7 mouse cellular contexts compared by ENCODE assay signal in the genomic region with DNA sequence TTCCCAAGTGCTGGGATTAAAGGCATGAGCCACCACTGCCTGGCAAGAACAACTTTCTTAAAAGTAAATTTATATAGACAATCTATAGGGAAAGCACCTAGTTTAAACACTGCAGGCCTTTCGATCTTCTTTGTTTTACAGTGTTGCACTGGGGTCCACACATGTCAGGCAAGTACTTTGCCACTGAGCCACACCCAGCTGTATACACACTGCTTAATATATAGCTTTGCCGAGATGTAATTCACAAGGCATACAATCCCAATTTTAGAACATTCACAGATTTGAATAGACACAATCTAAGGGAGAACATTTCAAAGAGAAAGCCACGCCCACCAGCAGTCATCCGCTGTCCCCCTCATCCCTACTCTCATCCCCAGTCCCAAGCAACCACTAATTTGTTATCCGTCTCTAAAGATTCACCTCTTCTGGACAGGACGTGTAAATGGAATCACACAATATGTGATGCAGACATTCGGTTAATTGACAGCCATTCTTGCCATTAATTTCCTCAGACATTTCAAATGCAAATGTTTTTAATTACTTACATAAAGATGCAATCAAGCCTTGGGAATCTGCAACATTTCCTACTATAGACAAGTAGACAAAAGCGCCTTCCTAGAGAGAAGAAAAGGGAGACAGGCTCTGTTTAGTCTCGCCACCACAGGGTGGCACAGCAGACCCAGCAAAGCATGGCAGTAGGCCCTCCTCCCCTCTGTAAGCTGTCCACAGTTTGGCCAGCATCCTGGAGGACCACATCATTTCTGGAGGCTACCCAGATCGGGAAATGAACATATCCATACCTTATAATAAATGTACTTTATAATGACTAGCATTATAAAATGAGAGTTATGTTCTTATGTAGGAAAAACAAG. TPM values are rescaled to one million over a fixed set of nuclear protein-coding genes. Genes with fewer than 3 reads are reported as not detected.
DNase-seq lines count a peak whose midpoint lies in the region; ATAC-seq and TF ChIP-seq lines count a peak whose summit lies in the region.

No protein-coding gene starts in this region.

- H3K27me3 ChIP-seq in MEL (ENCODE audit: control insufficient read depth in 1 of 2, insufficient read depth in 2 of 2, low read length in 2 of 2) = no peaks in the 10 kb centered on the region
- no peaks in the 10 kb centered on the region for H3K27me3 ChIP-seq in neural tube, embryonic 13.5 days

- TF ChIP-seq EP300 in MEL (IDR thresholded peaks at IDR 0.05; ENCODE audit: low read depth in 1 of 2, low read length in 2 of 2) = no peak

- peak; percentile 28 for TF ChIP-seq RAD21 in MEL (IDR thresholded peaks at IDR 0.05; ENCODE audit: low read depth, low read length)

- peak; percentile 43 for DNase-seq in layer of hippocampus, adult 11-12 months (ENCODE audit: low spot score)
- no peak for DNase-seq in layer of hippocampus, adult 9-10 months (ENCODE audit: low spot score)
- DNase-seq in MEL (ENCODE audit: low read depth, low spot score) = no peak
- DNase-seq in brain, embryonic 18.5 days (ENCODE audit: low read depth, low spot score) = peak; percentile 52
- DNase-seq in urinary bladder, postnatal 25 days (ENCODE audit: low spot score) = no peak

- no peaks in the 10 kb centered on the region for H3K79me2 ChIP-seq in MEL (ENCODE audit: control insufficient read depth, insufficient read depth, low read length, poor library complexity)

- ATAC-seq in neural tube, embryonic 13.5 days (ENCODE audit: low read depth) = peak; percentile 89
- no peak for ATAC-seq in inflammation-experienced regulatory T-cells, adult 6 months

- H3K9me3 ChIP-seq in MEL (replicated peaks; ENCODE audit: insufficient read depth, low read length) = no peaks in the 10 kb centered on the region
- H3K9me3 ChIP-seq in neural tube, embryonic 13.5 days = no peaks in the 10 kb centered on the region

- H3K4me1 ChIP-seq in MEL (ENCODE audit: control insufficient read depth in 1 of 2, insufficient read depth in 2 of 2, low read length in 2 of 2) = no peaks in the 10 kb centered on the region
- no peaks in the 10 kb centered on the region for H3K4me1 ChIP-seq in neural tube, embryonic 13.5 days (replicated peaks)

- H3K9ac ChIP-seq in MEL (ENCODE audit: control insufficient read depth, low read depth, low read length, poor library complexity, severe bottlenecking) = no peak overlapping the region
- no peak overlapping the region for H3K9ac ChIP-seq in neural tube, embryonic 13.5 days

- no peak overlapping the region for H3K4me3 ChIP-seq in MEL (ENCODE audit: control insufficient read depth in 1 of 2, insufficient read depth in 1 of 2, low read depth in 2 of 2, low read length in 2 of 2)
- H3K4me3 ChIP-seq in neural tube, embryonic 13.5 days = no peak overlapping the region

- 51% methylated on average over 10 of the region's 10 CpGs for WGBS in neural tube, embryonic 13.5 days

- no peak for TF ChIP-seq POLR2A in MEL (IDR thresholded peaks at IDR 0.05; ENCODE audit: control insufficient read depth in 1 of 2, insufficient read depth in 1 of 2, low read depth in 1 of 2, low read length in 2 of 2, poor library complexity in 1 of 2)

- peak in 2 of 3 experiments; percentile 21 to 26; a peak in 3 of 6 replicates for TF ChIP-seq CTCF in MEL (IDR thresholded peaks at IDR 0.05 in 2 of 3, conservative IDR thresholded peaks at IDR 0.05 in 1 of 3; ENCODE audit: control insufficient read depth in 1 of 3, insufficient read depth in 1 of 3, low read depth in 2 of 3, low read length in 3 of 3, poor library complexity in 1 of 3, severe bottlenecking in 1 of 3)

- no peak overlapping the region for H3K27ac ChIP-seq in MEL (ENCODE audit: control insufficient read depth, low read depth, low read length)
- no peak overlapping the region for H3K27ac ChIP-seq in neural tube, embryonic 13.5 days (replicated peaks)

- H3K4me2 ChIP-seq in neural tube, embryonic 13.5 days = no peak overlapping the region

- H3K36me3 ChIP-seq in MEL (ENCODE audit: control insufficient read depth in 1 of 2, insufficient read depth in 2 of 2, low read length in 2 of 2) = no peaks in the 10 kb centered on the region
- H3K36me3 ChIP-seq in neural tube, embryonic 13.5 days = no peaks in the 10 kb centered on the region

TF ChIP-seq in MEL, 35 proteins besides CTCF, POLR2A, EP300 and RAD21:
- TF ChIP-seq HCFC1 (IDR thresholded peaks at IDR 0.05; ENCODE audit: low read depth, low read length) = no peak
- peak; percentile 24; the same call in 1 of the 2 replicates for TF ChIP-seq SMC3 (IDR thresholded peaks at IDR 0.05; ENCODE audit: low read depth, low read length)

RNA-seq across cellular contexts. Expression of gene Ebpl, which starts 13.2 kb away (rescaled TPM):
- 1.0 and 1.2 TPM in 2 replicates for total RNA-seq in MEL (2012; rRNA removed)
- 10 to 100 TPM in 1 of 2 experiments, 1 to 10 TPM in 1; 3.4 to 14.3 TPM for polyA plus RNA-seq in MEL (2012; ENCODE audit: insufficient read depth in 1 of 2, insufficient read length in 2 of 2, low read depth in 1 of 2, low replicate concordance in 2 of 2, missing spikeins in 1 of 2)
- polyA plus RNA-seq in neural tube, embryonic 13.5 days (2015; fragmentation: Nextera tagmentation; extraction: Ambion mirVana) = 9.1 and 11.7 TPM in 2 replicates
- polyA plus RNA-seq in inflammation-experienced regulatory T-cells, adult 6 months (2017; shearing (Covaris generic)) = 10 to 100 TPM in 2 of 3 experiments, 1 to 10 TPM in 1; 8.3 to 13.0 (median 10.1) TPM

RNA-seq across cellular contexts. Expression of gene Arl11, which starts 37.5 kb away (rescaled TPM):
- 0.12 and 0.16 TPM in 2 replicates for total RNA-seq in MEL (2012; rRNA removed)
- polyA plus RNA-seq in MEL (2012; ENCODE audit: insufficient read depth in 1 of 2, insufficient read length in 2 of 2, low read depth in 1 of 2, low replicate concordance in 2 of 2, missing spikeins in 1 of 2) = under 1 TPM in 1 of 2 experiments, not detected in 1; 0.68 TPM
- polyA plus RNA-seq in neural tube, embryonic 13.5 days (2015; fragmentation: Nextera tagmentation; extraction: Ambion mirVana) = 0.17 and 0.59 TPM in 2 replicates
- under 1 TPM; 0.30 to 0.64 (median 0.53) TPM for polyA plus RNA-seq in inflammation-experienced regulatory T-cells, adult 6 months (2017; shearing (Covaris generic))

Comparison
In these comparisons a context has a peak if more than half of its experiments do, and no peak if none do; other contexts are left out.
1. DNase-seq: peak in layer of hippocampus, adult 11-12 months (single experiment) and brain, embryonic 18.5 days (single experiment); none in layer of hippocampus, adult 9-10 months (single experiment), MEL (single experiment) and urinary bladder, postnatal 25 days (single experiment).